Mouse (Mus musculus): ENCODE data around the gene Tfap2a.

Gene Tfap2a

DNA sequence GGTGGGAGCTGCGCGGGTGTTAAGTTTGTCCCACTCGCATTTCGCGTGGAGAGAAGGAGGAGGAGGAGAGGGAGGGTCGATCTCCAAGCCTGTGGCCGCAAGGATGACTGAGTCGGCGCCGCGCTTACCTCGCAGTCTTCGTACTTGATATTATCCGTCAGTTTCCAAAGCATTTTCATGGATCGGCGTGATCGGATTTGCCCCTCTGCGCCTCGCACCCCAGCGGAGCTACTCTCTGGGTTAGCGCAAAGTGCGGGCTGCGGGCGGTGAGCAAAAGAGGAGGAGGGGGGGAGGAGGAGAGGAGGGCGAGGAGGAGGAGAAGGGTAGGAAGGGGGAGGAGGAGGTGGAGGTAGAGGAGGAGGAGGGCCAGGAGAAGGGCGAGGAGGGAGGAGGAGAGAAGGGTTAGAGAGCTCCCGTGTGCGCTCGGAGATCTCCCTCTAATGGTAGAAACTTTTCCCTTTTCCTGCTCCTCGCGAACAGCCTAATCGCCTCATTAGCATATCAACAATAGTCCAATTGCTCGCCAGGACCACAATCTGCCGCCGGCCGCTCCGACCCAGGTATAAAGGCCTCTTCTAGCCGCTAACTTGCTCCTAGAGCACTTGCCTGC, 4.5 kb downstream of the Tfap2a start:
- no peak for DNase-seq

DNA sequence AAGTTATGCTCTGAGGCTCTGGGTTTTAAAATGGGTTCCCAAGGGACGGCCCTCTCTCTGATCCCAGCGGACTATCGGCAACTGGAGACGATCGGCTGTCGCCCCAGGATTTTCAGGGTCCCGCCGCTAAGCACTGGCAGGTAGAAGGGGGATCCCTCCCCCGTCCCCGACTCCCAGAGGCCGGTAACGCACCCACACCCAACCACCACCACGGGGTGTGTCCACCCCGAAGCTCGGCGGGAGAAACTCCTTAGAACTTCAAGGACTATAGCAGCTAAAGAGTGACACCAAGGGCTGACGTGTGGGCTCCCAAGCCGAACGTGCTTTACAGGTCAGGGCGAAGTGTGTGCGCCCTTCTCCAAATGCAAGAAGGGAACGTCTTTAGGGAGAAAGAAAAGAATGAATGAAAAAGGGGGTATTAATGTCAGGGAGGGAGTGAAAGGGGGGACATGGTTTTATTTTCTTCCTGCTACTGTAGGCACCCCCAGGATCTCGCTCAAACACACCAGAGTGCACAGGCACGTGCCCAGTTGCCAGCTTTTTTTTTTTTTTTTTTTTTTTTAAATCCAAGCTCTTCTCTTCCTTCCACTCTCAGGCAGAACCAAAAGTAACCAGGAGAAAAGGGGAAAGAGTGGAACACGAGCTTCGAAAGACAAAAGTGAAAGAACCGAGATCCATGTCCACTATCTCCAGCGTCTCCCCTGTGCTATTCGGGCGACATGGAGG, 5.2 kb downstream of the Tfap2a start:
- DNase-seq = no peak

DNA sequence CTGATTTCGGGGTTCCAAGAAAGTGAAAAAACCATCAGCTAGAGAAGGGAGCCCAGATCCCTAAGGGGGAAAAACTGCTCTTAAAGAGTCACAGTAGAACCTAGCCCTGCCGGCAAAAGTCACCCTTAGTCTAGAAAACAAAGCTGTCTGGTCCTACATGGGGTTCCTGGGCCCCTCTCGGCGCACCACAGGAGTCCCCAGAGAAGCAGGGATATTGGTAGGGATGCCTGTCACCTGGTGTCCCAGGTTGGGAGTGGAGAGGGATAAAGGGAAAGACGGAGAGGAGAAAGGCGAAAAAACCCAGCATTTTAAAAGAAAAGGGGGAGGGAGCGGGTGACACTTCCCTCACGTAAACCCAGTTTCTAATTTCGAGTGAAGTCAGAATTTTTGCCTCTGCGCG, 6.1 kb downstream of the Tfap2a start:
- DNase-seq = no peak

DNA sequence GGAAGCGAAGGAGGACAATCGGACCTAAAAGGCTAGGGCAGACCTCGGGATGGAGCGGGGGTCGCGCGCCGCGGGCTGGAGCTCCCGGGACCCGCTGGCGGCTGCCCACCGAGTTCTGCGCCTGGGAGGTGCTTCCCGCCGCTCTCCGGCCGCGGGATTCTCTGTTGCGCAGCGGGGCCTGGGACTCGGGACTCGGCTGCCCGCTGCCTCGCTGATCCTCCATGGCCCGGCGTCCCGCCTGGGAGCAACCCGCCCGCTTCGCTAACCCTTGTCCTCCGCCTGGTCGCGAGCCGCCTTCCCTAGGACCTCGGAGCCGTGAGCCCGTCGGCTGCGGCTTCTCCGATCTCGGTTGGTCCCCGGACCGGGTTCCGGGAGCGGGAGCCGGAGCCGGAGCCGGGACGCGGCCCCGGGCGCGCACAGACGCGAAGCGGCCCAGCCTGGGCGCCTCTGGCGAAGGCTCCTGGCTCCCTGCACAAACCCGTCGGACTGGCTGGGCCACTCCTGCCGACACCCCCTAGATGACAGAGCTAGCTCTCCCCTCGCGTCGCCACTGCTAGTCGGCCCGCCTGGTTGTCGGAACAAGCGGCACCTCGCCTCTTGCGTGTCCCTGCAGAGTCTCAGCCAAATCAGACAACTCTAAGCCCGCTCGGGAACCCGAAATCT, 6.9 kb downstream of the Tfap2a start:
- no peak for DNase-seq

- DNase-seq = no peak
These were observed 7.5 kb downstream of the Tfap2a start for GRCm38 (mm10) chr13:40730651-40731178.

GRCm38 (mm10) chr13:40729592-40730431, 8.4 kb downstream of the Tfap2a start:
- DNase-seq = no peak

DNA sequence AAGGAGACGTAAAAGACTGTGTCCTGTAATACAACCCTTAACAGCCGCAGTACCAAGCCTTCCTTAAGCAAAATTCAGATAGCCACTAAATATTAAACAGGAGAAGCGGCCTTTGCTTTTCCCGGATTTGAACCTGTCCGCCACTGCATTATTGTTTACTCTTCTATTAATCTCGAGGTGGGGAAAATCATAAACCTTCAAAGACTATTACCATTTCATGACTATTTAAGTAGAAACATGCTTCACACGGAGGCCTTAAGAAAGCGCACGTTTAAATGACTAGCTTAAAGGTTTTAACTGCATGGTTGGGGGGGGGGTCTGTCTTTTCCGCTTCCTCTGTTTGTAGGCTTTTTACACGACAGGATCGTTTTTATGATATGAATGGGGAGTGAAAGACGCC, 9.1 kb downstream of the Tfap2a start:
- DNase-seq = no peak

- no peak for DNase-seq
These were observed 9.6 kb downstream of the Tfap2a start for GRCm38 (mm10) chr13:40728626-40728990.

DNA sequence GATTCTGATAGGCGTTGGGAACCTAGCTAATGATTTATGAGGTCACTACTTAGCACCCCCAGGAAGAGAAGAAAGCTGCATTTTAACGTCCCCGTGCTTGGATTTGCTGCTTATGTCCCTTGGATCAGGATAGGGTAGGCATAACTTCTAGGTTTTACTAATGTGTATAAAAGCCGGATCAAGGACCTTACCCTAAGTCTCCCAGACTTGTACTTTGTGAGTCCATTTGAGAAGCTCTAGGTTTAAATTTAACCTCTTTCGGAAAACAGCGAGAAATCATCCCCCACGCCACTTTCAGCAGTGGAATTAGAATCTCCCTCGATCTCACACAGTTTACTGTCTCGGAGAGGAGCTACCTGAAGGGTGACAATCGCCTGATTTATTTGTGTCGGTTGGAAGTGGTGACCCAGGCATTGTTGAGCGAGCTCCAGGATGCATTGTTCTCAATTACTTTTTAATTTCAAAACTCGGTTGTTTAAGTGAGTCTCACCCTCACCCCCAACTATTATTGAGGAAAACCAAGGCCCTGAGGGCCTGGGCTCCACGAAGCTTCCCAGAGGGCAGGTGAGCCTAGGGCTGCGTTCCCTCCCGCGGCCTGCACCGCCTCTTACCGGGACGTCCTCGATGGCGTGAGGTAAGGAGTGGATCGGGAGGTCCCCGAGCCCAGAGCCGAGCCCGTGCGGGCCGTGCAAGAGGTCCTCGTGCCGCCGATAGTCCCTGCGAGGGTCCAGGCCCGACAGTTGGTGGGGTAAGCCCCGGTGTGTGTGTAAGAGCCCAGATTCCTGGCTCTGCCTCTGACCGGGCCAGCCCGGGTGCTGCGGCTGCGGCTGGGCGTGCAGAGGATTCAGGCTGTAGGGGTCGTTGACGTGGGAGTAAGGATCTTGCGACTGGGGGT, 10.2 kb downstream of the Tfap2a start:
- DNase-seq = no peak

- no peak for DNase-seq
These were observed 12.3 kb downstream of the Tfap2a start for GRCm38 (mm10) chr13:40725924-40726323.

- no peak for DNase-seq
These were observed 14.6 kb downstream of the Tfap2a start for GRCm38 (mm10) chr13:40723598-40723920.

GRCm38 (mm10) chr13:40722741-40723597, 15.2 kb downstream of the Tfap2a start:
- peak; percentile 92 for DNase-seq

GRCm38 (mm10) chr13:40719741-40720082, 18.5 kb downstream of the Tfap2a start:
- no peak for DNase-seq

GRCm38 (mm10) chr13:40719066-40719740, 19.0 kb downstream of the Tfap2a start:
- no peak for DNase-seq

- DNase-seq = peak; percentile 32
These were observed 21.1 kb downstream of the Tfap2a start for GRCm38 (mm10) chr13:40716771-40717716.

DNA sequence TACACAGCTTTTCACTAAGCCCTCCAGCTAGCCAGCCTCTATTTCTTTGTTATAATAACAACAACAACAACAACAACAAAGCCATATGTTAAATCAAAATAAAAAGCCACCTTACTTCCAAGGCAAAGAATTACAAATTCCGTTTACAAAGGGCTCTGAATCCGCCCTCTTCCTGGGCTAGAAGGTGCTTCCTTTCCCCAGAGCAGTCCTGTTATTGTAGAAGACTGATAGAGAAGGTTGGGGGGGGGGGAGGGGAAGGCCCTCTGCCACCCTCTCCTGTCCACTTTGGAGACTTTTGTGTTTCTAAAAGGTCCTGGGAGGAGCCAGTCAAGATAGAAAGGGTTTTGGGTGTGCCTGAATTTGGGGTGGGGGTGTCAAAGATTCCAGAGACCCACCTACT, 23.6 kb downstream of the Tfap2a start:
- no peak for DNase-seq

DNA sequence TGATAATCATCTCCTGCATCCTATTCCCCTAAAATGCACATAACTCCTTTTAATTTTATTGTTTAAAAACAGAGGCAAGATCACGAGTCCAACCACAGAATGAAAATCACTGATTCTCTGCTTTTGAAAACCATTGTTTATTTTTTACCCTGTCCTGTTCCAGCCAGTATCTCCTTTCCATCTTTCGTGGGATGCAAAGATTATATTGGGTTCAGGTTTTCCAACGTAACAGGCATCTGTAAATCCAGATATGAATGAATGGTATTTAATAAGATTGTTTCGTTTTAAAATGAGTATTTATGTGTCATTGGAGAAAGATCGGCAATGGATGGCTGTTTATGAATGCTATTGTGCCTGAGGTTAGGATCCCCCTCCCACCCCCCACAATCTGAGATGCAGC, 24.5 kb downstream of the Tfap2a start:
- no peak for DNase-seq

GRCm38 (mm10) chr13:40713241-40713640, 24.9 kb downstream of the Tfap2a start:
- no peak for DNase-seq

DNA sequence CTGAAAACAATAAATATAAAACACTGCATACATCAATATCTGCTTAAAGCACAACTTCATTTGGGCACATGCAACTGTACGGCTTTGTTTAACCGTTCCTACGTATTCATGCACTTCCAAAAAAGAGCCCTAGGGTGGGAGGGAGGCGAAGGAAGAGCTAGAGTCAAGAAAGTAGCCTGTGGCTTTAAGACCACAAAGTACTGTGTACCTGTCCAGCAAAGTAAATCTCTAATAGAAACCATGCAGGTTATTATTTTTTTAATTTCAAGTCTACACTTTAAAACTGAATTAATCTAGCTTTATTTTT, 25.7 kb downstream of the Tfap2a start:
- DNase-seq = no peak
